Mouse (Mus musculus) urinary bladder, postnatal 25 days (tissue): ENCODE measurements around the gene Gsdme.

Source experiments
- DNase-seq: peaks from one replicate; pipeline ENCODE4 v3.0.0; 2022; ENCODE audit warnings: low spot score

Gene Gsdme

GRCm38 (mm10) chr6:50189376-50189775 is 74.3 kb downstream of the Gsdme start:
- no peak for DNase-seq

- DNase-seq: no peak
Measured at GRCm38 (mm10) chr6:50187955-50188354, 75.7 kb downstream of the Gsdme start.

- no peak for DNase-seq
Measured at GRCm38 (mm10) chr6:50180189-50180588, 83.5 kb downstream of the Gsdme start.

GRCm38 (mm10) chr6:50175736-50176135 is 87.9 kb downstream of the Gsdme start:
- no peak for DNase-seq

DNA sequence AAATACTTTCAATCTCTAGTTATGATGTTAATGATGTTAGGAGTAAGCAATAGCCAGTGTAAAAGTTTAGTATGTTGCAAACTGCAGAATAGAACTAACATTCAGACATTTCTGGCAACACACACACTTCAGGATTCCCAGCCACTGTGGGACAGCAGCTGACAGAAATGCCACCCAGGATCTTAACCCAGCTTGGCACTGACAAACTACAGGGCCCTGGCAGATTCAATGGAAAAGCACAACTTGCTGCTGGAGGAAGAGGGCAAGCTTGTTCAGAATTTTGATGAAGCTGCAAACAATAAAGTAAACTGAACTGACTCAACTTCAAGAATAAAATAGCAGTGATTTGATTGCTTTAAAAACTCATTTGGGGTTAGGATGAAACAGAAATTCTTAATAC is 93.9 kb downstream of the Gsdme start:
- no peak for DNase-seq

DNA sequence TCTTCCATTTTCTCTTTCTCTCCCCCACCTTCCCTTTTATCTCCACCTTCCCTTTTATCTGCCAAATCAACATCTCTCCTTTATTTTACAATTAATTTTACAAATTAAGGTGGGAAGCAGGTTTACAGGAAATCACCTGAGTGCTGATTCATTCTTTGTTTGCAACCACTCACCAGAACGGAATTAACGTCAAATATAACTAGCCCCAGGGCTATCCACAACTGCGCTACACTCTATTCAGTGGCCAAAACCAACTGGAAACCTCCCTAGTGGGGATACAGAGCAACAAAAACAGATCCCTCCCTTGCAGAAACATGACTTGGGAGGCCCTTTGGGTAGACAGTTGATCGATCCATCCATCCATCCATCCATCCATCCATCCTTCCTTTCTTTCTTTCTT is 94.8 kb downstream of the Gsdme start:
- DNase-seq: no peak

- DNase-seq: no peak
Measured at GRCm38 (mm10) chr6:50163013-50163412, 100.6 kb downstream of the Gsdme start.

GRCm38 (mm10) chr6:50159842-50160241 is 103.8 kb downstream of the Gsdme start:
- DNase-seq: no peak

GRCm38 (mm10) chr6:50149378-50149777 is 114.3 kb downstream of the Gsdme start:
- no peak for DNase-seq

DNA sequence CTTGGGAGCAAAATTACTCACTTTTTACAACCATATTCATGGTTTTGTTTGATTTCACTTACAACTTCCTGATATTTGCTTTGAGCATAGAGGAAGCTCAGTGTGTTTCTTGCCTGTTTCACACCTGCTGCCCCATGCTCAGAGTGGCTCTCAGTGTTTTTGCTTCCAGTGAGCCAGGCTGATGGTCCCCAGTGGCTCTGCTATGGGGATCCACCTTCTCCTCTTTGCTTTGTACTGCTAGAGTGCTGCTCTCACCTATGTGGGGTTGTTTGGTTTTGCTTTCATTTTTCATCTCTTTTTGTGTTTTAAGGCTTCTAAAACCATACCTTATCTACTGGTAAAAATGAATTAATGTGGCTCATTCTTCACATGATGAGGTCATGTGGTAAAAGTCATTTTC is 117.5 kb downstream of the Gsdme start:
- no peak for DNase-seq

DNA sequence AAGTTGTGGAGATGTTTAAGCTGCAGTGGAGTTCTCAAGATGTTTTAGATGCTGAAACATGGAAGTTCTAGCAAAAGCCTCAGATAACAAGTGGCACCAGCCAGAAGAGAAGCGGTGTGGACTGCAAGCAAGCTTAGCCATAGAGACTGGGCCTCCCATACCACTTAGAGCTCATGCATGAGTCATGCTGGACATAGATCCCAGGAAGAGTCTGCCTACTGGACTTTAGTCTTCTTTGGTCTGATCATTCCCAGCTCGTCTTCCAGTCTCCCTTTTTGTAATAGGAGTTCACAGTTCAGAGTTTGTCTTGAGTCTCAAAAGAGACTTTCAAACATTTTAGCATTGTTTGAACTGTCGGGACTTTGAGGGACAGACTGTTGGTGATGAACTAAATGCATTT is 124.1 kb downstream of the Gsdme start:
- no peak for DNase-seq
